ENCODE assay signal across 1 mouse cellular context in the genomic region with DNA sequence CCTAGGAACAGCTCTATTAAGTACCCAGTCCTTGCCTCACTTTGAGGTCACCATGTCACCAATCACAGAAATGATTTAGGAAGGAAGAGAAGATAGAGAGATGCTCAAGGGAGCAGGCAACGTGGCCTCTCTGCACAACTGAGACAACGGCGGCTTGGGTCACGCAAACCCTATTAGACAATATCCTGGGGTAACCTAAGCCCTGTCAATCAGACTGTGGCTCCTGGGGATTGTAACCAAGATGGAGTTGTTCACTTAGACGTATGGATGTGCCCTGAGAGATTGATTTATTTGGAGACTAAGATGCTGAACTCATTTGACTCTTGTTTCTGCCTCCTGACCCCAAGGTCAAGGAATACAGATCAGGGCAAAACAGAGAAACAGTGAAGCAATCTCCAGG.
TF ChIP-seq lines count a peak whose summit lies in the region.

No protein-coding gene starts in this region.

TF ChIP-seq in ES-E14, 5 proteins besides CTCF, POLR2A, EP300 and RAD21:
- TF ChIP-seq MAFK (IDR thresholded peaks at IDR 0.05; ENCODE audit: insufficient read depth, low read depth, low read length), result no peak
- no peak for TF ChIP-seq ZC3H11A (IDR thresholded peaks at IDR 0.05; ENCODE audit: borderline replicate concordance, low read depth, low read length)
- TF ChIP-seq ZNF384 (IDR thresholded peaks at IDR 0.05; ENCODE audit: low read depth, low read length), result no peak
- TF ChIP-seq CHD2 (IDR thresholded peaks at IDR 0.05; ENCODE audit: low read depth, low read length), result no peak
- no peak for TF ChIP-seq HCFC1 (IDR thresholded peaks at IDR 0.05; ENCODE audit: borderline replicate concordance, insufficient read depth, low read length)
